Mouse (Mus musculus): ENCODE results near the gene Tesk1.
A peak's percentile ranks its signal among the peaks of the same experiment; 100 is the strongest.
"Not testable (repeated sequence)": the region's sequence is repeated elsewhere in the genome, so short reads cannot be mapped to it uniquely, and the experiment has no call there.

The Tesk1 gene

DNA sequence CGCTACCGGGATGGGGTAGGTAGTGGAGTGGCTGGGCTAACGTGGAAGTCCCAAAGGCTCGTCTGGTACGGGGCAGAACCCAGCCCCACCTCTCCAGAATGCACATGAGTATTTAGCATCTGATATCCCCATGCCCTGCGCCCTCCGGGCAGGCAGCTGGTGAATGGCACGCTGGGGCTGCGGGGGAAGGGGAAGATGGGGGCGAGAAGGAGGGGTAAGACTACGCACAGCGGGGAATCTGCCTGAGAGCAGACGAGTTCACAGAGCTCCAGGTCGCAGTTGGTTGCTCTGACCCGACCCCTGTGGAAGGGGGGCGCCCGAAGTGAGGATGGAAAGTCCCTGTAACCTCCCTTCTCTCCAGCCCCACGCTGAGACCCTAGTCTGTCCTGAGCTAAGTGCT lies 11.7 kb downstream of the Tesk1 start:
- DNase-seq (ENCODE audit: low spot score in 2 of 2), result no peak

DNA sequence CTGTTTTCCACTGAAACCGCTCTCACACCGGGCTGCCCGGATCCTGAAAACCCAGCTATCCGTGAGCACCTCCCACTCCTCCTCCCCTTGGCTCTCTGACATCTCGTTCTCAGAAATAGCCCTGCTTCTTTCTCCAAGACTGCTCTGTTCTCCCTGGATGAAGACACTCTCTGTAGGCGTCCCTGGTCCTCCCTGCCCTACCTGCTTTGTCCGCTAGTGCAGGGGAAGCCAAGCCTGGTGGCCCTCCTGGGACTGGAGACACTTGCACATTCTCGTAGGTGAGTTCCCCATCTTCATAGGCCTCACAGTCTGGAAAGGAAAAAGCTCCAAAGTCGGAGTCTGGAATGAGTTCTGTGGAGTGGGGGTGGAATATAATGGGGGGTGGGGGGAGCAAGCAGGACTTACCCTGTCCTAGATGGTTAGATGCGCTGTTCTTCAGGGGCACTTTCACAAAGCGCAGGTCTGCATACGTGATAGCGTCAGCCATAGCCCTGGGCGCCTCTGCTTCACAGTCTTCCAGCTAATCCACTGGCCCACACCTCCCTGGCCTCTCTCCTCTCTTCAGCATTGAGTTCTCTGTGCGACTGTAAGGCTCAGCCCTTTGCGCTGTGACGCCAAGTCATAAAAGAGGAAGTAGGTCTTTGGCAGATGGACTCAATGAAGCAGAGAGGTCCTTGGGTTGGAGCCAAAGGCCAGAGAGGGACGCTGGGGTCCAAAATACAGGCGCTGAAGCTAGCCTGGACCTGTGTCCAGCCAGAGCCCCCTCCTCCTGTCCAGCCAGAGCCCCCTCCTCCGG lies 12.5 kb downstream of the Tesk1 start, which contains the start of gene Cd72:
TSS of gene Cd72 (minus strand) at position 588 of the 796 bp plus-strand sequence.
- DNase-seq (ENCODE audit: low spot score in 2 of 2), result no peak

DNA sequence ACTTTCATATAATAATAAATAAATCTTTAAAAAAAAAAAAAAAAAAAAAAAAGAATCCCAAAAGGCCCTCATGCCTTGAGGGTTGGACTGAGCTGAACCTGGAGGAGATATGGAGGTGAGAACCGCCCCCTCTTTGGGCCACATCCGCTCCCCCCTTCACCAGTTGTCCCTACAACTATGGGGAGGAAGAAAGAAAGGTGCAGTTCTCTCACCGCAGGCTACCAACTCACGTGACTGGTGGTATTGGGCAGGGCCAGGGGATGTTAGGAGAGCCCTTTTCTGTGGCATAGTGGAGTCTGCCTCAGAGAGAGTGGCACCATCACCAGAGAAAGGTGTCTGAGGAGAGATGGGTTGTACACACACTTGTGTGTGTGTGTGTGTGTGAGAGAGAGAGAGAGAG lies 14.7 kb downstream of the Tesk1 start:
- DNase-seq (ENCODE audit: low spot score in 2 of 2), result no peak

DNA sequence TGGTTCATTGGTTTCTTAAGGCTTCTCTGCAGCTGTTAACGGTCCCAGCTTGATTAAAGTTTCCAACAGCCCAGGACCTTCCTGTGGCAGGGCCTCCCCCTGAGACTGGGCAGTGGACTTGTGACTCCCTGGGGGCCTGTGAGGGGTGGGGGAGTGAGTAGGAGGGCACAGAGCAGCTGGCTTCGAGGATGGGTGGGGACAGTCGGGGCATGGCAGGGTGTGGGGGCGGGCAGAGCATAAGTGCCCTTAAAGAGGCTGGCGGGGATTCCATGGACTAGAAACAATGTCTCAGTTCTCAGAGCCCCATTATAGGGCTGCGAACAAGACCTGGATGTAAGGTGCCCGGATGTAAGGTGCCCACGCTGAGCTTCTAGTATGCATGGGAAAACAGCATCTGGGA lies 15.4 kb downstream of the Tesk1 start:
- no peak for DNase-seq (ENCODE audit: low spot score in 2 of 2)

DNA sequence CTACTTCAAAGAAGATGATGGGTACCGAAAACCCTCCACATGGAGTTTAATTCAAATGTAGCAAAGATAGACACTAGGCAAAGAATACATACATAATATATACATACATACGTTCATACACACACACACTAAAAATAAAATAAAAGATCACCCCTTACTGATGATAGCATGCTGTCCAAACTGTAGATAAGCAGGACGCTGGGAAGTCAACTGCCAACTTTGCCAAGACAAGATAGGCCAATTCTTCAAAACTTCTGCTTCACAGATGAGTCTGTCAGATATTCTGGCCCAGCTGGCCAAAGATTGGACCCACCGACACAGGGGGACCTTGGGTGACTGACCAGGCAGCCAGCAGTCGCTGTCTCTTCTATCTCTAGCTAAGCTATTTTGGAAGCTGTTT lies 21.4 kb downstream of the Tesk1 start:
- DNase-seq (ENCODE audit: low spot score in 2 of 2), result no peak

DNA sequence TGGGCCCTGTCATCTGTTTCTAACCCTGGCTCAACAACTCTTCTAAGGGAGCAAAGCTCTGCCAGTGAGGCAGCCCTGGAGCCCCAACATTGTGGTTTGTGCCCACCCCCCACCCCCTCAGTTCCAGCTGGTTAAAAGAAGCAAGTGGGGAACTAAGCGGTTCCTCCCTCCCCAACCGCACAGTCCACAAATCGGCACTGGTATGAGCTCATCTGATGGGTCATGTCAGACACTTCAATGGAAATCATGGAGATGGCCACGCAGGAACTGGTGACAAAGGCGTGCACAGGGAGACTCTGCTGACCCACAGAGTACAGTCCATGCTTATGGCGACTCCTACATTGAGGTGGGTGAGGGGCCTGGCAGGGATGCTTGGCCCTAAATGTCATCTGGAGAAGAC lies 24.2 kb downstream of the Tesk1 start:
- DNase-seq (ENCODE audit: low spot score in 2 of 2), result no peak

DNA sequence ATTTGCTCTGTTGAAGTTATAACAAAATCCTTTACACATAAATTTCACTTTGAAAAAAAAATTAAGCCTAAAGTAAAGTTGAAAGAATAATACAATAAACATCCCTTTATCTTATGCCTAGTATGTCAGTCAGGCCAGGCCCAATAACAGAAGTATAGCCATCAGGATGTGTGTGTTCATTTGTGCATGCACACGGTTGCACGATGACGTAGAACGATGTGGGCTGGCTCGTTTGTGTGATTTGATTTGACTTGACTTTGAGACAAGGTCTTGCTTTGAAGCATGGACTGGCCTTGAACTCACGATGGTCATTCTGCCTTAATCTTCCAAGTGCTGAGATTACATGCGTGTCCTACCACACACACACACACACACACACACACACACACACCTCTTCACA lies 25.1 kb downstream of the Tesk1 start:
- no peak for DNase-seq (ENCODE audit: low spot score in 2 of 2)

DNA sequence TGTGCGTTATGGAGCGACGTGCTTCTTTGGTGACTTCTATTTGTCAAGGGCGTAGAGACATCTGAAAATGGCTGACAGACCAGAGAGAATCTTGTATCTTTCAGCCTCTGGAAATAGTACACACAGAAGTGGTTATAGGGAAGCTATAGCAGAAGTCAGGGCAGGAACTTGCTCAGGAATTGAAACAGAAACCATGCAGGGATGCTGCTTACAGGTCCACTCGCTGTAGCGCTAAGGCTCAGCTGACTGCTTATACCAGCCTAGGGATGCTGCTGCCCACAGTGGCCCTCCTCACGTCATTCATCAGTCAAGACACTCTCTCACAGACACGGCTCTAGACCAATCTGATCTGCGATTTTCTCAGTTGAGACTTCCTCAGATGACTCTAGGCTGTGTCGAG lies 28.6 kb downstream of the Tesk1 start:
- DNase-seq (ENCODE audit: low spot score in 2 of 2), result no peak

DNA sequence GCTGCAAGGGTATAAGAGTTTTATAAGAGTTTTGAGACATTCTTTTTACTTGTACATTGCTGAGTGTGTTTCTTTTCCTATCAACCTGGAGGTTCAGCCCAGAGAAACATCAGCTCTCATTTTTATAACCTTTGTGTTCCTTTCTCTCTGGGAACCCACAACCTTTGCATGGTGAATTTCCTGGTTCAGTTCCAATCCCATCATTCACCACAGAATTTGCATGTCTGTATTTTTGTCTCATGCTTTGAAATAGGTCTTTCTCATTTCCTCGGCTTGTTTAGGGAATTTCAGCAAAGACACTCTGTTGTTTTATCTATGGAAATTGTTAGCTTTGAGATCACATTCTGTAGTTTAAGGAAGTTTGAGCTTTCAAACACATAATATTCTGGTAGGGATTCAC lies 31.9 kb downstream of the Tesk1 start:
- DNase-seq (ENCODE audit: low spot score in 2 of 2), result no peak

DNA sequence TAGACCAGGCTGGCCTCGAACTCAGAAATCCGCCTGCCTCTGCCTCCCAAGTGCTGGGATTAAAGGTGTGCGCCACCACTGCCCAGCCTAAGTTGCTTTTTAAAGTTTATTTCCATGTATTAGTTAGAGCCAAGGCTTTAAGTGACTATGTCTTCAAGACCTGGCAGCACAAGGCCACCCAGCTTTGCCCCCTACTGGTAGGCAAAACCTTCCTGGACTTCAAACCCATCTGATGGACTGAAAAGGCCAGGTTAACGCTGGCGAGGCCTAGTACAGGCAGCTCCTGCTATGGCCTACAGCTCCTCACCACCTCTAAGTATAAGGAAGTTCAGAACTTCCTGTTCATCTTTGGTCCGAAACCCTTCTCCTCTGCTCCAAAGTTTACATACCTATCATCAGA lies 34.9 kb downstream of the Tesk1 start:
- no peak for DNase-seq (ENCODE audit: low spot score in 2 of 2)

DNA sequence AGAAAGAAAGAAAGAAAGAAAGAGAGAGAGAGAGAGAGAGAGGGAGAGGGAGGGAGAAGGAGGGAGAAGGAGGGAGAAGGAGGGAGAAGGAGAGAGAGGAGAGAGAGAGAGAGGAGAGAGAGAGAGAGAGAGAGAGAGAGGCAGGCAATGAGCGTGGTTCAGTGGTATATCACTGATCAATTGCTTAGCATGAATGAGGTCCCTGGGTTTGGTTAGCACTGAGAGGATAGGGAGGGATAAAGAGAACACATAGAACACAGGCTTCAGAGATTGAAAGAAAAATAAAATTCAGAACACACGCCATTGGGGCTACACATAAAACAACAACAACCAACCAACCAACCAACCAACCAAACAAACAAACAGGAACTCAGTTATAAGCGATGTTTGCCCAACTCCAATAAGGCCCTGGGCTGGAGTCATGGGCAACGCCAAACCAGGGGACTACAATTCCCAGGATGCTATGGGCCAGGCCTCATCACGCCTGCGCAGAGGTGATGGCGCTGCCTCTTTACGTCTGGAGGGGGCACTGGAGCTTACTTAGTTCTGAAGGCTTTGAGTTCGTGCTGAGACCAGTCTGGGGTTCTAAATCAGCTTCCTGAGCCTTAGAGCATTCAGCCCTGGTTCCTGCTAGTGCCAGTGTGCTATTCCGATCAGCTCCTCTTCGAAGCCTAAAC lies 36.3 kb downstream of the Tesk1 start:
- DNase-seq (ENCODE audit: low spot score in 2 of 2), result peak; percentile 91

DNA sequence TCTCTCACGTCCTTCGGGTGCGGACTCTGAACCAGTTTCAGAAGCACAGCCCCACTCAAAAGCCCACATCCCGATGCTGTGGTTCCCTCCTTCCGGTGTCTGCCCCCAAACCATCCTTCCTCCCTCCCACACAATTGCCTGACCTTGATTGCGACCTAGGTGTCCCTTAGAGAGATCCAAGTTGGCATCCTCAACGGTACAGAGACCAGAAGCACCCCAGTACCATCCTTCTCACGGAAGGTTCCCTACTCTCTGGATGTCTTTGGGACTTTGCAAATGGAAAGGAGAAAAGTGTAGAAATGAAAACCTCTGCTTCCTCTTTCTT lies 36.8 kb downstream of the Tesk1 start:
- DNase-seq (ENCODE audit: low spot score in 2 of 2), result no peak

DNA sequence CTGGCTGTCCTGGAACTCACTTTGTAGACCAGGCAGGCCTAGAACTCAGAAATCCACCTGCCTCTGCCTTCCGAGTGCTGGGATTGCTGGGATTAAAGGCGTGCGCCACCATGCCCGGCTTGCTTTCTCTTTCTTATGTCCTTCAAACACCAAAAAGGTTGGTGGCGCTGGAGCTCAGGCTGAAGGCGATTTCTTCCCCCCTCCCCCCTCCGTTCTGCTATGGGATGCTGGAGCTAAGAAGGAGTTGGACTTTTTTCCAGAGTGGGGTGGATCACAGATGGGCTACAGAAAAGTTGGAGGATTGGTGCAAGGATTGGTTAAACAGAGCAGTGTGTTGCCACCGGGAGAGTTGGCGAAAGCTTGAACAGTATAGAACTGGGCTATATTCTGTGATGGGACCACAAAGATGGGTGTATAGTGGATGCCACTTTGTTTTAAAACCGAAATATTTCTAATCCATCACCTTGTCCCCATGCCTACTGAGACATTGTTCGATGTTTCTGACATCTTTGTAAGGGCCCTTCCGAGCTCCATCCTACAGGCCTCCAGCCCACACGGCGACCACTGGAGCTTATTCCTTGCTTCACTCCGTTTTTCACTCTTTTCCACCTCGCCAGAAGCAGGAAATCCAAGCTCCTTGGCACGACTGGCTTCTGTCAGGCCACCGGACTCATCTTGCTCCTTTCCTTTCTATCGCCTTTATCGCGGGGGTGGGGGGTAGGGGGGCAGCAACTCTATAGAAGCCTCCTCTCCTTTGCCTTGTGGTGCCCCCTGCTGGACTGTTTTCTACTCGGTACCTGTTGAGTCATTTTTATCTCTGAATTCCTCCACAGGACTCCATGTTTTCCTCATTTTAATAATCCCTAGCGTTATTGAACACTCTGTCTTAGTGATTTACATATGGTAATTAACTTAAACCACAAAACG lies 37.4 kb downstream of the Tesk1 start:
- peak in 1 of 2 experiments; percentile 77 for DNase-seq (ENCODE audit: low spot score in 2 of 2)

DNA sequence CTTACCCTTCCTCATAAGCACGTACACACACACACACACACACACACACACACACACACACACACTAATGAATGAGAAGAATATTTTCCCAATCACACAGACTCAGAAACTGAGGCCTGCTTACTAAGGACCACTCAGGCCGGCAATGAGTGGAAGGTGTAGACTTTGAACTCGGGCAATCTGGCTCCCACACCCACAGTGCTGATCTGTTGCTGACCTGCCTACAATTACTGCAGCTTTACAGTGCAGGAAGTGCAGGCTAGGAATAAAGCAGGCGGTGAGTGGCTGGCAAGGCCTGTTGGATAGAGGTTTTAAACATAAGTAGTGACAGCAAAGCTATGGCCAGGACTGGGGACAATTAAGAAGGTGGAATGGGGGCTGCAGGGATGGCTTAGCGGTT lies 39.2 kb downstream of the Tesk1 start:
- DNase-seq (ENCODE audit: low spot score in 2 of 2), result no peak

DNA sequence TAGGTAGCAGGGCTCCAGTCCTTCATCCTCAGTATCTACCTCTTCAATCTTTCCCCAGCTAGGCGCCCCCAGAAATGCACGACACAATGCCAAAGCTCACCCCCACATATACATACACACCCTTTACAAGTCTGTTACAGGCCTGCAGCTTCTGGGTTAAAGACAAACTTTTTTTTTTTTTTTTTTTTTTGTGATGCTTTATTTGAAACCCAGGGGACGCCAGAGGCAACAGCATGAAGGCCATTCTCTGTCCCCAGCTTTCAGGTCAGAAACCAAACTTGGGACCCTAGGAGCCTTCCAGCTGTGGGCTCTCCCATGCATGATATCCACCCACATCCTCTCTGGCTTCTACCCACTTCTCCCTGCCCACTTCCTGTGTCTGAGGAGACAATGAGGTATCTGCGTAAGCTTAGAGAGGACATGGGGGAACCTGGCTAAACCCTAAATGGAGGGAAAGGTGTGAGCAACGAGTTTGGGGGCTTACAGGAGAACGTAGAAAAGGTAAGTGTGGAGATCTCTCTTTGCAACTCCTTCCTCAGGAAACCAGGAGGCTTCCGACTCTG lies 40.2 kb downstream of the Tesk1 start:
- DNase-seq (ENCODE audit: low spot score in 2 of 2), result no peak

DNA sequence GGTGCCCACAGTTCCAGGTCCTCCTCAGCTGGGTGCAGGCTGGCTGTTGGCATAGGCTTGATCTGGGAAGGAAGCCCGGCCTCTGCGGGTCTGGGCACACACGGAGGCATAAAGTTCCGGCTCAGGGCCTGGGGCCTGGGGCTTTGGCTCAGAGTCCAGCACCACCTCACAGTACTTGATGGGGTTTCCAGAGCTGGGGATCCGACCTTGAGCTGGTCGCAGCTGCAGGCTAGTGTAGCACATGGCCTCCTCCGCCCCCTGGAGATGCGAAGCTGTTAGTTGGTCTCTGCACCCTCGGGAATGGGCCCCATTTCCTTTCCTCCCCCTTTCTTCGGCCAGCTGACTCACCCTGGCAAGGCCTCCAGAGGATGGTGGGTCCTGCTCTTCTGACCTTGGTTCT lies 40.9 kb downstream of the Tesk1 start:
- no peak for DNase-seq (ENCODE audit: low spot score in 2 of 2)

DNA sequence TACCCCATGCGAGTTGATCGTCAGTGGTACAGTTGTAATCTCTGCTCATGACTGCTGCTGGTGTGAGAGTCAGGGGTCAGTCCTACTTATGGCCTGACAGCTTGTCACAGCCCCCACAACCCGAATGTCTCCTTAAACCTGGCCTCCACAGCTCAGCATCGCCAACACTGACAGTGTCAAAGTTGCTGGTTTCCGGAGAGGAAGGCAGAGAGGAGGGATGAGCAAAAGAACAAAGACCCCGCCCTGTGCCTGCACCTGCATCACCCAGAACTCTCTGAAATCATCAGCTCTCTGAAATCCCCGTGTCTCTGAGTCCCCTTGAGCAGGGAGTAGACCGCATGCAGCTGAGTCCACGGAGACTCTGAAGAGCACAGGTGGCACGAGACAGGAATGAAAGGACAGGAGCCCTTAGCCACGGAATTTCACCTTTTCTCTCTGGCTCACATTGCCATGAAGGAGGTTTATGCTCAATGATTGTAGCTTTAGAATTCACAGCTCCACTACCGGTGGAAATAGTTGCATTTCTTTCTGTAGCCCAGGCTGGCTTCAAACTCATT lies 41.9 kb downstream of the Tesk1 start, which contains the start of gene Sit1:
TSS of gene Sit1 (minus strand) at position 200 of the 557 bp plus-strand sequence.
- no peak for DNase-seq (ENCODE audit: low spot score in 2 of 2)

DNA sequence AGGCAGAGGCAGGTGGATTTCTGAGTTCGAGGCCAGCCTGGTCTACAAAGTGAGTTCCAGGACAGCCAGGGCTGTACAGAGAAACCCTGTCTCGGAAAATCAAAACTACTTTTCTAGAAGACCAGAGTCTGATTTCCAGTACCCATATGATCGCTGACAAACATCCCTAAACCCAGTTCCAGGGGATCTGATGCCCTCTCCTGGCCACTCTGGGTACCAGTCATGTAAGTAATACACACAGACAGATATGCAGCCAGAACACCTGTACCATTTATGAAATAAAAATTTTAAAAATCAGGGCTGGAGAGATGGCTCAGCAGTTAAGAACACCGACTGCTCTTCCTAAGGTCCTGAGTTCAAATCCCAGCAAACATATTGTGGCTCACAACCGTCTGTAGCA lies 43.9 kb downstream of the Tesk1 start:
- not testable (repeated sequence) for DNase-seq (ENCODE audit: low spot score in 2 of 2)

DNA sequence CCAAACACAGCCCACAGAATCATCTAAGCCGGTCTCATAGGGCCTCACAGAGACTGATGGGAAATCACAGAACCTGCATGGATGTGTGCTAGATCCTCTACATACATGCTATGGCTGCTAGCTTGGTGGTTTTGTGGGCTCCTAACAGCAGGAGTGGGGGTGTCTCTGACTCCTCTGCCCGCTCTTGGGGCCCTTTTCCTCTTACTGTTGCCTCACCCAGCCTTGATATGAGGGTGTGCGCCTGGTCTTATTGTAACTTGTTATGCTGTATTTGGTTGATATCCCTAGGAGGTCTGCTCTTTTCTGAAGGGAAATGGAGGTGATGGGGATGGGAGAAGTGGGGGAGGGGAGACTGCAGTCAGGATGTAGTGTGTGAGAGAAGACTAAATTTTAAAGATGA lies 47.9 kb downstream of the Tesk1 start:
- DNase-seq (ENCODE audit: low spot score in 2 of 2), result no peak

DNA sequence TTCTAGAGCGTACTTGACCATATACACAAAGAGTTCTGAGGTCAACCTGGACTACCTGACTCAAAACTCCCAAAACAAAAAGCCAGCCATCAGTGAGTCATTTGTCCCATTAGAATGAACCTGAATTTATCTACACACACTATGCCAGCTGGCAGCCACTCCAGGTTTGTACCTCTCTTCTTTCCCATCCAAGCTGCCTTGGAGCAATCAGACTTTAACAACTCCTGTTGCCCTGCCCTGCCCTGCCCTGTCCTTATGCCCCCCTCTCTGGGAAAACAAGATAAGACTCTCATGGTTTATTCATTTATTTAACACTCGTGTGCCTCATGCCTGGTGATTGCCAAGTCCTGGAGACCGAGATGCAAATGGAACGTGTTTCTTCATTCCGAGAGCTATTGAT lies 49.1 kb downstream of the Tesk1 start:
- DNase-seq (ENCODE audit: low spot score in 2 of 2), result no peak

DNA sequence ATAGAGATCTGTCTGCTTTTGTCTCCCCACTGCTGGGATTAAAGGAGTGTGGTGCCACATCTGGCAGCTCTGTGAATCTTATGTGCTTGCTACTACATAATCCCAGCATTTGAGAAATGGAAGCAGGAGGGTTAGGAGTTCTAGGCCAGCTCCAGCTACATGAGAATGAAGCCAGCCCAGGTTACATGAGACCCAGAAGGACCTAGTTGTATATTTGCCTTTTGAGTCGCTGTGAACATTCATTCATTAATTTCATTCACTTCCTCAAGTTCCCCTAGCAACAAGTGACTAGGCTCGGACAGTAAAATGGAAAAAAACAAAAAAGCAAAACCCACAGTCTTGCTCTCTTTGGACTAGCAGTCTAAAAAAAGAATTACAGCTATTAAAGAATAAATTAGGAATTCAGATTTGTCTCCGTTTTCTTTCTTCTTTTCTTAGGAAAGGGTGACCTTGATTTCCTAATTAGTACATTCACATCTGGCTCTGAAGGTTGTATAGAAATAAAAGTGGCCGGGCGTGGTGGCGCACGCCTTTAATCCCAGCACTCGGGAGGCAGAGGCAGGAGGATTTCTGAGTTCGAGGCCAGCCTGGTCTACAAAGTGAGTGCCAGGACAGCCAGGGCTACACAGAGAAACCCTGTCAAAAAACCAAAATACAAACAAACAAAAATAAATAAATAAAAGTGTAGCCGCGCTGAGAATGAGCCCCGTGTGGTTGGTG lies 50.5 kb downstream of the Tesk1 start:
- DNase-seq (ENCODE audit: low spot score in 2 of 2), result no peak
